Mouse (Mus musculus): ENCODE data around the gene Ifi35.
A peak's percentile ranks its signal among the peaks of the same experiment; 100 is the strongest.

GRCm38 (mm10) chr11:101450394-101450793, 2.2 kb downstream of the Ifi35 start:
- TF ChIP-seq CTCF (IDR thresholded peaks at IDR 0.05; ENCODE audit: low read depth) (peak; percentile 51), EP300 (optimal IDR thresholded peaks at IDR 0.05) (no peak)

All from stomach, postnatal 0 days (tissue).